Mouse (Mus musculus) right cerebral cortex, postnatal 4 days (tissue): ENCODE data around the gene Acss3.

Source experiments
- DNase-seq: peaks from one replicate; pipeline ENCODE4 v3.0.0-alpha.2; 2022

Acss3 gene

GRCm38 (mm10) chr10:106998052-106998625, 125.3 kb downstream of the Acss3 start:
- DNase-seq: no peak

DNA sequence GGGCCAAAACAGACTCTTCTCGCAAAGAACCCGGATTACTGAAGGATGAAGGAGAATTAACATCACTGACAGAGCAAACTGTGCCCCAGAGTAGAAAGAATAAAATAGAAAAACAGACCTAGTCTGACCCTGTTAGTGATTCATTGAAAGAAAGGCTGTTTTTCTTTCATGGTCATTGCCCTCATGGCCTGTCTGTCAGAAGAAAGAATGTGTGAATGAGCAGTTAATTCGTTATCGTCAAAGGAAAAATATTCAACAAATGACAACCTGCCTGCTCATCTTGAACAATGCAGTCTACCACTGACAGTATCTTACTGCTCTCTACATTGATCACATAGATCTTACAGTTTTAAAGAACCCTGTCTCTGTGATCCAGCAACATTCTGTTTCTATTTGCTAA, 134.0 kb downstream of the Acss3 start:
- DNase-seq: no peak

DNA sequence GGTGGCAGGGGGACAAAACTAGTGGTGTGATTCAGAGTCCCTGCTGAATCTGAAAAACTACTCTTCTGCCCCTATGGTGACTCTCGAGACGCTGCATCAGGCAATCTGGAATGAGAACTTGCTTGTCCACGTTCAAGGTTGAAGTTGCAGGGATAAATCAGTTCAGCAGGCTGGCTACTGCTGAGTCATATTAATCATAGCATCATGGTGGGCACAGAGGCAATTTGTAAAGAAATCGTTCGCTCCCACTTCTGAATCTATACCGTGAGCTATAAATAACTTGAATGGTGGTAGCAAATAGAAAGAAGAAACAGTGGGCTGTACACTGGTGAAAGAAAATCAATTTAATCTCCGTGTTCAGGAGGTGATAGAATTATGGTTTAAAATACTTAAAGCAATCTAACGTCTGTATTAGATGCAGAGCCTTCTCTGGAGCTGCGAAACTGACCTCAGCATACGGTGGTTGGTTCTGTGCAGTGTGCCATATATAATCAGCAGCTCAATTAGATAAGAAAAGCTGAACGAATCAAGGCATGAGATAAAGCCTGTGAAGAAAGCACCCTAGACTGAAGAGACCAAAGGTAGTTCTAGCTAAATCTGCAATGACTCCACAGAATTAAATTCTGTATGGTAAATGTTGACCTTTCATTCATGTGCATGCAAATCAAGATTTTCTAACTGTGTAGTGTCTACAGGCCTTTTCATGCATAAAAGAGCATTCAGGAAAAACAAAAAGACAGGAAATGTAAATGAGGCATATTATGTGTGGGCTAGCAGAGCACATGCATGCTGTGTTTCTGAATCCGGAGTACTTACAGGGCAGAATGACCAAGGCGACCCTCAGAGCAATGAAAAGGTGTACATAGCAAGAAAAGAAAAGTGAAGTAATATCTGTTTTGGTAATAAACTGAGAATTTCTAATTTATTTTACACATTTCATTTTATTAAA, 148.0 kb downstream of the Acss3 start:
- DNase-seq: no peak

DNA sequence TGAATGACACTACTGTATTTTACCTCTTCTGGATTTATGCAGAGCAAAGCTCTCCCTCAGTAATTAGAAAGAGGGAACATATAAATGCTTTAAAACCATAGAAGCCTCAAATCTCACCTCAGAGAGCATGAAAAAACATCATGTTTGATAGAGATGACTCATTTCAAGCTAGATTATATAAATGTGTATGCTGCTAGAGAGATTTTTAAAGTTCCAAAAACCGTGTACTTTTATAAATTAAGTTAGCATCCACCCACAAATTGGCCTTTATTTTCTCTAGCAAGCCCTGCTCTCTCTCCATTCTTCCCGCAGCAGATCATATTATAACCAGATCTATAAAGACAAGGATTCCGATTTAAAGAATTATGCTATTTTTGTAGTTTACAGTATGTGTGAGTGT, 164.4 kb downstream of the Acss3 start:
- DNase-seq: no peak

- no peak for DNase-seq
Observed at GRCm38 (mm10) chr10:106941380-106941779, 182.1 kb downstream of the Acss3 start.

- DNase-seq: no peak
Observed at GRCm38 (mm10) chr10:106939441-106939840, 184.0 kb downstream of the Acss3 start.

GRCm38 (mm10) chr10:106938851-106939250, 184.6 kb downstream of the Acss3 start:
- DNase-seq: no peak

DNA sequence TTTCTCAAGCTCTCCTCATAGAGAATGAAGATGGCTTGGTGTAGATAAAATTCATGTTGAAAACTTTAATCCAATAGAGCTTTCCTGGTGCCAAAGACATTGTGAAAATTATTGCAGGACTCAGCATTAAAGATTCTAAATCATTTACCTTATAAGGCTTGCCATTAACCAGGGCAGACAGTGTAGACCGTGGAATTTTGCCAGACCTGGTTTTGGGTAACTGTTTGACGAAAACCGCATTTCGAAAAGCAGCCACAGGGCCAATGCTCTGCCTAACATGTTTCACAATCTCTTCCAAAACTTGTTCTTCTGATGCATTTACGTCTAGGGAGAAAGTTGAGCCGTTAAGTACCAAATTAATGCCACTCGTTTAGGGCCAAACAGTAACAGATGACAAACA, 186.5 kb downstream of the Acss3 start:
- DNase-seq: no peak

DNA sequence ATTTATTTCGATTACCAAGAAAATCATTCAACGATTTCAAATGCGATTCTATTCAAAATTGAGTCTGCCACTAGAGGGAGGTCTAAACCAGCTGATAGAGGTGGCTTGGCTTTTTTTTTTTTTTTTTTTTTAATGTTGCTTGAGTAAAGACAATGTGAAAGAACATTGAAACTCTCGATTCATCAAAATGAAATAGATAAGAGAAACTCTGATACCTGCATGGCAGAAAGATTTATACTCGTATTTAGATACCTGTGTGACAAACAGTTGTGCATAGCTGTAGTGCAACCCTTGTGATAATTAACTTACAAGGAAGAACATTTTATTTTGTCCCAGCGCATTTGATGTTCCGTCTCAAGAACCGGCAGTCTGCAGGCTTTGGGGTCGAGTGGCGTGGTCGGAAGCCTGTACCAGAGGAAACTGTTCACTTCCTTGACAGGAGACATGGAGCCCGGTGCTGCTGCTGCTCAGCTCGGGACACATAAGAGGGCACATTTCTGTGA, 190.8 kb downstream of the Acss3 start:
- no peak for DNase-seq

DNA sequence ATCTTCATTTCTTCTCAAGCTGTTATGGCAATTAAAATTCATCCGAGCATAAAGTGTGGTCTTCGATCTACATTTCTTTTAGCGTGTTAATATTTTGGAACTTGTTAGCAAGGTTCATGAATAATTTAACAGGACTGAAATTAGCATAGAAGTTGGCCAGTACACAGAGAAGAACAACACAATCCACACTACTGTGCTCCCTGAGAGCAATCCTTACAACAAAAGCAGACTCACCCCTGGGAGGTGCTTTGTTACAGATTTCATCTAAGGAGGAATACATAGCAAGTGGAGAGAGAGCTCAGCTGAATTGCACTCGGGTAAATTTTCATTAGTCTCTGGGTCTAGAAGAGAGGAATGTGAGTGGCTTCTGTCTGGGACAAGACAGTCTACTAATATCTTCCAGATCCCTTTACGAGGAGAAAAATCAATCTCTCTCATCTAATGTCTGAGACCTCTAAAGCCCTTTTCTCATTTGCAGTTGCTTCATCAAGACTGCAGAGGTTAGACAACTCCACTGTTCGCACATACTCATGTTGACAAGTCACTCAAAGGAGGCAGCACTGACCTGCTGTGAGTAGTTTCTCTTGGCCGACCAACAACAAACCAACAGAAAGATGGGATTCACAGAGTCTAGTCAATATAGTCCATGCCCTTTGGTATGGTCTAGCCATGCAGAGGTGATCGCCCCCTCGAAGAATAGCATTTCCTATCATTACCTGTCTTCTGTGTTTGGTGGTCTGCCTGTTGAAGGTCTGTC, 194.7 kb downstream of the Acss3 start:
- DNase-seq: no peak

- DNase-seq: no peak
Observed at GRCm38 (mm10) chr10:106924798-106925197, 198.7 kb downstream of the Acss3 start.

DNA sequence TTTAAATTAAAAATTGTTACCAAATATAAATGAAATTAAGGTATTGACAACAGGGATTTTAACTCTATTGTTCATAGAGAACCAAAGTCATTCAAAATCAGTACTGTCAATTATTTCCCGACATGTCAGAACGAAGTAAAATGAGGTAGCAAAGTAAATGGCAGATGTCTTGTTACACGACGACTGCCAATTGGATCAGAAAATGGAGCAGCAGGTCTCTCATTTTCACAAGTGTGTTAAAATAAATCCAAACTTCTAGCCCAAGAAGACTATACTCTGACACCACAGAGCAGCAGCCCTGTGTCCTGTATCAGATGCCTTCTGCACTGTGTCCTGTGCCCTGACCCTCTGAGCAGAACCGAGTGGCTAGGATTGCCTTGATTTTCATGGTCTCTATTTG, 199.1 kb downstream of the Acss3 start:
- DNase-seq: no peak

DNA sequence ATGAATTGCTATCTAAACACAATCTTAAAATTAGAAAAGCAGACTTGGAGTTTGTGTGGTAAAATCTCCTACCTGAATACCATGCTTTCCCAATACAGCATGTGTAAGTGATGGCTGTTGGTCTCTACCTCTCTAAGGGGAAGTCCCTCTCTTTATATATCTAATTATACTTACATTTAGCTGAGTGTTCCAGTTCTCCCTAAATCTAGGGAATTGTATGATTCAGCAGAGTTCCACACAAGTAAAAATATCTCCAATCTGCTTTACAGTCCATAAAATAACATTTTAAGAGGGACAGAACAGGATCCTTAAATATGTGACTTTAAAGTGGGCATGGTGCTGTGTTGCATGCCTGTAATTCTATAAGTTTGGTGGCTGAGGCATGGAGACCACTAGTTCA, 208.6 kb downstream of the Acss3 start:
- DNase-seq: no peak

GRCm38 (mm10) chr10:106914275-106914674, 209.2 kb downstream of the Acss3 start:
- DNase-seq: no peak

GRCm38 (mm10) chr10:106913032-106913431, 210.4 kb downstream of the Acss3 start:
- no peak for DNase-seq

- no peak for DNase-seq
Observed at GRCm38 (mm10) chr10:106910108-106910507, 213.4 kb downstream of the Acss3 start.

- DNase-seq: no peak
Observed at GRCm38 (mm10) chr10:106896351-106896750, 227.1 kb downstream of the Acss3 start.
